Mouse (Mus musculus) kidney, embryonic 15.5 days (tissue): ENCODE results near the gene Sppl2b. TPM values are rescaled to one million over a fixed set of nuclear protein-coding genes. Genes with fewer than 3 reads are reported as not detected.
"Not testable (repeated sequence)": the region's sequence is repeated elsewhere in the genome, so short reads cannot be mapped to it uniquely, and the experiment has no call there.

Source experiments
- ATAC-seq: fragments of 200-750 bp; cut with Nextera tagmentation; replicated peaks from 2 replicates; pipeline ENCODE4 v1.8.0; 2017; ENCODE audit warnings: moderate TSS enrichment; ENCODE audit not compliant: low FRiP score
- H3K27ac ChIP-seq: fragments of 300-500 bp; sonication (generic); 2 replicates; pipeline ENCODE4 v1.5.1; 2015; ENCODE audit warnings: mild to moderate bottlenecking, inconsistent platforms
- H3K27me3 ChIP-seq: fragments of 300-500 bp; sonication (generic); 2 replicates; pipeline ENCODE4 v1.6.1; 2015; ENCODE audit warnings: inconsistent platforms
- H3K36me3 ChIP-seq: fragments of 300-500 bp; sonication (generic); 2 replicates; pipeline ENCODE4 v1.6.1; 2015; ENCODE audit warnings: inconsistent platforms
- H3K4me1 ChIP-seq: fragments of 300-500 bp; sonication (generic); 2 replicates; pipeline ENCODE4 v1.6.1; 2015; ENCODE audit warnings: inconsistent platforms
- H3K4me2 ChIP-seq: fragments of 300-500 bp; sonication (generic); 2 replicates; pipeline ENCODE4 v1.6.1; 2015; ENCODE audit warnings: moderate library complexity, mild to moderate bottlenecking, inconsistent platforms
- H3K4me3 ChIP-seq: fragments of 300-500 bp; sonication (generic); replicated peaks from 2 replicates; pipeline ENCODE4 v1.5.1; 2015; ENCODE audit warnings: mild to moderate bottlenecking, inconsistent platforms
- H3K9ac ChIP-seq: fragments of 300-500 bp; sonication (generic); 2 replicates; pipeline ENCODE4 v1.6.1; 2015; ENCODE audit warnings: mild to moderate bottlenecking, inconsistent platforms
- H3K9me3 ChIP-seq: fragments of 300-500 bp; sonication (generic); replicated peaks from 2 replicates; pipeline ENCODE4 v1.6.1; 2016; ENCODE audit warnings: inconsistent platforms
- WGBS: fragments of 180-500 bp; shearing (Covaris S2); methylation state at CpG from one replicate; pipeline ENCODE4 v1.1.7; 2015; ENCODE audit warnings: mixed read lengths; 5-methylcytosine and 5-hydroxymethylcytosine counted together
- polyA plus RNA-seq: library from polyadenylated mRNA; unstranded; fragments of >200 nt; fragmentation: Nextera tagmentation; extraction: Ambion mirVana; gene quantifications from 2 replicates; pipeline ENCODE4 v1.2.1, GENCODE M21; 2015

Sppl2b gene
- polyA plus RNA-seq, 1 experiment from 2014 or later = 48.1 TPM

DNA sequence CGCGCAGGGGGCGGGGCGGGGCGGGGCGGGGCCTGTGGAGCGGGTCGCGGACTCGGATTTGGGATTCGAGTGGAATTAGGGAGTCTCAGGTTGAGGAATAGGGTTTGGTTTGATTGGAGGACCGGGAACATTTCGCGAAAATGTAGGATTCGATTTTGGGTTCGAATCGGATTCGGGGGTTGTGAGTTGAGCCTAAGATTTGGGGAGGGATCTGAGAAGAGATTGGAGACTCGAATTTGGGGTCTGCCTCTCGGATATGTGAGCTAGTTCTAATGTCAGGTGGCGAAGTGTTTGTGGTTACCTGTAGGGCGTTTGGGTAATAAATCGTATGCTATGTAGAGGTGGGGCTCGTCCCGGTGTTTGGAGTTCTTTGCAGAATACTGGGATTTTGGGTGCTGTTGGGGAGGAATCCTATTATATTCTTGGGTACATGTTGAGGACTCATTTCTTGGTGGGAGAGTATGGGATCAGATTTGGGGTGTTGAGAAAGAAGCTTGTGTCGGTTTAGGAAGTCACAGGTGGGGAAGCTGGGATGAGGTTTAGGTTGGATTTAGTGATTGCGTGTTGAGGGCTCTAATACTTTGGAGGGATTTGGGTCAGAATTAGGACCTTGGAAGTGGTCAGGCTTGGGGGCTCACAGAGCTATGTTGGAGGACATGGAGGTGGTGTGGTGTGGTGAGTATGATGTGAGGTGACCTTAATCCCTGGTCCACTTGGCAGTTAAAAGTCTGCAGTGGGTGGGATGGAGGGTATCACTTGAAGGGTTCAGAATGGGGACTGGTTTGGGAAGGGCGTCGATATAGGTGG lies 27.8 kb upstream of the Sppl2b start:
- H3K27me3 ChIP-seq = no peaks in the 10 kb centered on the region
- H3K9ac ChIP-seq = peak overlapping the region; percentile 94
- 6% methylated on average over 29 of the region's 29 CpGs for WGBS
- H3K4me3 ChIP-seq = peak overlapping the region; percentile 80
- H3K36me3 ChIP-seq = peaks cover 25% of the 10 kb centered on the region
- no peaks in the 10 kb centered on the region for H3K9me3 ChIP-seq
- H3K4me1 ChIP-seq = peaks cover 53% of the 10 kb centered on the region
- no peak for ATAC-seq
- H3K27ac ChIP-seq = peak overlapping the region; percentile 90
- peak overlapping the region; percentile 79 for H3K4me2 ChIP-seq

DNA sequence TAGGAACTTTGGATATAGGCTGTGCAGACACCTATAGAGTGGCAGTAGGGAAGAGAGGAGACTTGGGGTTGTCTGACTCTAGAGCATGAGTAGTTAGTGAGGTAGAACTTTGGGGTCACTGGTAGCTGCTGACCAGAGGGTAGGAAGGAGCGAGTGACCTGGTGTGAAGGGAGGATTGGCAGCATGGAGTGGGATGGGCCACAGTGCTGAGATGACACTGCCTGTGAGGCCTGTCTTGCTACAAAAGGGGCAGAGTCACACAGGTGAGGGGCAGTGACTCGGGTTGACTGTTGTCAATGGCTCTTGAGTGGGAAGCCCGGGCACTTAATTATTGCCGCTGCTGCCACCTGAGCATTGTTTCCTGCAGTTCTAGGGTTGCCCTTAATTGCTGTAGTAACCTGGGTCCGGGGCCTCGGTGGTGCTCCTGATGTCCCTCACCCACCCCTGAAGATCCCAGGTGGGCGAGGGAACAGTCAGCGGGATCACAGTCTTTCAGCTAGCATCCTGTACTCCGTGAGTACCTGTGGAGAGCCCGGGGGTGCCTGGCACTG lies 27.1 kb upstream of the Sppl2b start:
- no peak for ATAC-seq
- H3K9me3 ChIP-seq = no peaks in the 10 kb centered on the region
- H3K27me3 ChIP-seq = no peaks in the 10 kb centered on the region
- peak overlapping the region; percentile 80 for H3K4me3 ChIP-seq
- H3K36me3 ChIP-seq = peaks cover 25% of the 10 kb centered on the region
- no peak overlapping the region for H3K27ac ChIP-seq
- peaks cover 53% of the 10 kb centered on the region for H3K4me1 ChIP-seq
- 70% methylated on average over 10 of the region's 10 CpGs for WGBS
- peak overlapping the region; percentile 94 for H3K9ac ChIP-seq
- H3K4me2 ChIP-seq = peak overlapping the region; percentile 79

DNA sequence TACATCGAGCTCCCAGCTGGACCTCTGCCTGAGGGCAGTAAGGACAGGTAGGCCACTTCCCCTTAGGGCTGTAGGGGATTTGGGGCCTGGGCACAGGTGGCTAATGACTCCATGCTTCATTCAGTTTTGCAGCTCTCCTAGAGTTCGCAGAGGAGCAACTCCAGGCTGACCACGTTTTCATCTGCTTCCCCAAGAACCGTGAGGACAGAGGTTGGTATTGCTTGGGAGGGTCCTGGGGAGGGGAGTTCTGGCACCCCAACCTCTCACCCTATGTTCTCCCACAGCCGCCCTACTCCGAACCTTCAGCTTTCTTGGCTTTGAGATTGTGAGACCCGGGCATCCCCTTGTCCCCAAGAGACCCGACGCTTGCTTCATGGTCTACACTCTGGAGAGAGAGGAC lies 26.5 kb upstream of the Sppl2b start:
- Histone ChIP-seq H3K36me3 (peaks cover 25% of the 10 kb centered on the region), H3K4me2 (peak overlapping the region; percentile 79), H3K4me1 (peaks cover 53% of the 10 kb centered on the region), H3K4me3 (peak overlapping the region; percentile 80)
- H3K27me3 ChIP-seq, ATAC-seq, H3K9me3 ChIP-seq, H3K27ac ChIP-seq, H3K9ac ChIP-seq: not testable (repeated sequence)
- WGBS = 73% methylated on average over 9 of the region's 9 CpGs

DNA sequence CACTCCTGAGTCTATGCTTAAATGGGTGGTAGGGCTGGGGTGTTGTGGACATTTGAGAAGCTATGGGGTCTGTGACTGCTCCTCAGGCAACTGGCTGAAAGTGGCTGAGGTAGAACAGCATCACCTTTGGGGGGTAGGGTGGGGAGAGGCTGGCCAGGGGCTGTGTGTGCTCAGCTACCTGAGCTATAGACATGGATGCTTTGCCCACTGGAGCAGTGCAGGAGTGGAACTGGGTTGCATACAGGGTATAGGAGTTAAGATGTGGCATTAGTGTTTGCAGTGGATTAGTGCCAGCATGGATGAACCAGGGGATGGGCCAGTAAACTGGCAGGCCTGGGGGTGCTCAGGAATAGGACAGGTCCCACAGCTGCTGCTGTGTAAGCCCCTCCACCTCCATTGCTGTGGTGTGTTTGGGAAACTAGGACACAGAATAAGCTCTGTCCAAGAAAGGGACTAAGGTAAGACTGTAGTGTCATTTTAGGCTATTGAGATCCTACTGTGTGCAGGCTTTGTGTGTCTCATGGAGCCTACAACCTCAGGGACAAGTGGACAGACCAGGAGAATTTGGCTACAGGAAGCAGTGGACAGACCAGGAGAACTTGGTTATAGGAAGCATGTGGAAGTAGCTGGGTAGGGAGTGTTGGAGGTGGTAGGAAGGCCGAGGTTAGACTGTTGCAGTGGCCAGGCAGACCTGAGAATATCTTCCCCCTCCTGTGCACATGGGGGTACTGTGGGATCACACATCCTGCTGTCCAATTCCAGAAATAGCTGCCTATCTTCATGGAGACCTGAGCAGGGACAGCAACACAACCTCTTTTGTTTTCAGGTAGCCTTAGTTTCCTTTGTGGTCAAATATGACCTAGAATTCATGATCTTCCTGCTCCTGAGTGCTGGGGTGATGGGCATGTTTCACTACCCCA lies 25.5 kb upstream of the Sppl2b start:
- H3K4me3 ChIP-seq = no peak overlapping the region
- peak overlapping the region; percentile 66; the same call in 1 of the 2 replicates for H3K27ac ChIP-seq
- ATAC-seq = no peak
- H3K4me1 ChIP-seq = peaks cover 43% of the 10 kb centered on the region
- peaks cover 16% of the 10 kb centered on the region for H3K27me3 ChIP-seq
- H3K9ac ChIP-seq = no peak overlapping the region
- H3K9me3 ChIP-seq = 0 out of 2 replicates have a peak, but pooled peaks cover 4% of the 10 kb centered on the region
- H3K36me3 ChIP-seq = peaks cover 25% of the 10 kb centered on the region
- H3K4me2 ChIP-seq = no peak overlapping the region
- 64% methylated on average over 1 of the region's 1 CpGs for WGBS

DNA sequence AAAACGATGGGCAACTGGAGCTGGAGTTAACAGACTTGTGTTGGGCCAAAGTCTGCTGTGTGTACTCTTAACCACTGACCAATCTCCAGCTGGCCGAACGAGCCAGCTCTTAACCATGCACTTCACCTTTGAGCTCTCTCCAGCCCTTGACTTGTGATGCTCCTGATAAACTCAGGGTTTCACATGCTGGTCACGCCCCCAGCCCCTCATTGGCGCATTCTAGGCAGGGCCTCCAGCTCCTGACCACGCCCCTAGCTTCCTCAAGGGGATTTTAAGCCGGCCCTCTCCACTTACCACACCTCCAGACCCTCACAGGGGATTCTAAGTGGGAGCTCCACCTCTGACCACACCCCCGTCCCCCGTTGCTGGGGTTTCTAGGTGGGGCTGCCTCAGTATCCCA lies 23.9 kb upstream of the Sppl2b start:
- Histone ChIP-seq H3K36me3 (peaks cover 25% of the 10 kb centered on the region), H3K4me3 (peak overlapping the region; percentile 10; the same call in 1 of the 2 replicates), H3K4me2 (peak overlapping the region; percentile 4; the same call in 1 of the 2 replicates), H3K27ac (peak overlapping the region; percentile 66), H3K9me3 (0 out of 2 replicates have a peak, but pooled peaks cover 4% of the 10 kb centered on the region), H3K27me3 (peaks cover 31% of the 10 kb centered on the region), H3K4me1 (peaks cover 49% of the 10 kb centered on the region), H3K9ac (no peak overlapping the region)
- 0 out of 2 replicates have a peak, but pooled peaks have one; percentile 3 for ATAC-seq
- 1% methylated on average over 9 of the region's 9 CpGs for WGBS

DNA sequence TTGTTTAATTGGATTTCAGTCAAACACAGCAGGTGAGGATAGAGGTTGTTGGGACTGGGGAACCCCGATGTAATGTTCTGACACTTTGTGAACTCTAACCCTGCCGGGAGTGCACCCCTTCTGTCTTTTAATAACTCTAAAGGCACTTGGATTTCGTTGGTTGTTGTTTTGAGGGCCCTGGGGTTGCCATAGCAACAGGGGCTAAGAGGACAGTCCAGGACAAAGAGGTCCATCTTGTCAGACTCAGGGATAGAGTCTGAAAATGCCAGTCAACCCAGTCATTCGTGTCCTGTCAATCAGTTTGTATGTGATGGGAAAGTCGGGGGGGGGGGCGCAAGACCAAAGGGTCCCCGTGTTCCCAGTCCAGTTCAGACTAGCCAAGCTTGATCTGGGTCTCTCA lies 22.3 kb upstream of the Sppl2b start:
- peaks cover 51% of the 10 kb centered on the region for H3K4me1 ChIP-seq
- H3K4me3 ChIP-seq = no peak overlapping the region
- H3K9ac ChIP-seq = no peak overlapping the region
- WGBS = 77% methylated on average over 7 of the region's 7 CpGs
- 0 out of 2 replicates have a peak, but pooled peaks cover 4% of the 10 kb centered on the region for H3K9me3 ChIP-seq
- no peak for ATAC-seq
- no peak overlapping the region for H3K27ac ChIP-seq
- H3K4me2 ChIP-seq = no peak overlapping the region
- peaks cover 48% of the 10 kb centered on the region for H3K27me3 ChIP-seq
- peaks cover 25% of the 10 kb centered on the region for H3K36me3 ChIP-seq

DNA sequence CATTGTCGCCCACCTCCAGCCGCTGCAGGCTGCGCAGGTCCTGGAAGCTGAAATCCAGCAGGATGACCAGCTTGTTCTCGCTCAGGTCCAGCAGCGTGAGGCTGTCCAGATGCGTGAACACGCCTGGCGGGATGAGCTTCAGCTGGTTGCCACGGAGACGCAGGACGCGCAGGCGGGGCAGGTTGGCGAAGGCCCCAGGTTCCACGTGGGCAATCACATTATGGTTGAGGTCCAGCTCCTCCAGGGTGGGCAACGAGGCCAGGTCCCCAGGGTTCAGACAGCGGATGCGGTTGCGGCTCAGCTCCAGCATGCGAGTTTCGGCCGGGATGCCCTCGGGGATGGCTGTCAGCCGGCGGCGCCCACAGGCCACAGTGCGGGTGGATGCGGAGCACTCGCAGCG lies 19.5 kb upstream of the Sppl2b start:
- no peak for ATAC-seq
- Histone ChIP-seq H3K36me3 (peaks cover 3% of the 10 kb centered on the region), H3K4me2 (no peak overlapping the region), H3K4me1 (peaks cover 27% of the 10 kb centered on the region), H3K27me3 (peaks cover 61% of the 10 kb centered on the region), H3K27ac (no peak overlapping the region), H3K4me3 (no peak overlapping the region), H3K9ac (no peak overlapping the region), H3K9me3 (0 out of 2 replicates have a peak, but pooled peaks cover 4% of the 10 kb centered on the region)
- 58% methylated on average over 30 of the region's 30 CpGs for WGBS

DNA sequence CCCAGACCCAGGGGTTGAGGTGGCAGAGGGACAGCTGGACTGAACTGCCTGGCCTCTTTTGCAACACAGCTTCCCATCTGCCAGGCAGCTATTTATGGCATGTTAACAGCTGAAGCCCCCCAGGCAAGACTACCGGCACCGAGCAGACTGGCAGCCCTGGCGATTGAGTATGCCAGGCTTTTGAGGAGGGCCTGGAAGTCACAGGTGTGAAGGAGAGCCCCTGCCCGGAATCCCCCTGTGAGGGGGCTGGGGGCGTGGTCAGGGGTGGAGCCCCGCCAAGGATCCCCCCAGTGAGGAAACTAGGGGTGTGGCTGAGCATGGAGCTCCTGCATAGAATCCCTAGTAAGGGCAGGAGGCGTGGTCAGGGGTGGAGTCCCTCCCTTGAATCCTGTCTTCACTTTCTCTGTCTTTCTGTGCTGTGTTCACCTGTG lies 18.1 kb upstream of the Sppl2b start:
- Histone ChIP-seq H3K27me3 (peaks cover 73% of the 10 kb centered on the region), H3K4me1 (peaks cover 18% of the 10 kb centered on the region; the same call in 1 of the 2 replicates), H3K9me3 (0 out of 2 replicates have a peak, but pooled peaks cover 4% of the 10 kb centered on the region), H3K27ac (no peak overlapping the region), H3K4me2 (no peak overlapping the region), H3K36me3 (no peaks in the 10 kb centered on the region), H3K9ac (no peak overlapping the region), H3K4me3 (no peak overlapping the region)
- no peak for ATAC-seq
- 49% methylated on average over 7 of the region's 7 CpGs for WGBS

DNA sequence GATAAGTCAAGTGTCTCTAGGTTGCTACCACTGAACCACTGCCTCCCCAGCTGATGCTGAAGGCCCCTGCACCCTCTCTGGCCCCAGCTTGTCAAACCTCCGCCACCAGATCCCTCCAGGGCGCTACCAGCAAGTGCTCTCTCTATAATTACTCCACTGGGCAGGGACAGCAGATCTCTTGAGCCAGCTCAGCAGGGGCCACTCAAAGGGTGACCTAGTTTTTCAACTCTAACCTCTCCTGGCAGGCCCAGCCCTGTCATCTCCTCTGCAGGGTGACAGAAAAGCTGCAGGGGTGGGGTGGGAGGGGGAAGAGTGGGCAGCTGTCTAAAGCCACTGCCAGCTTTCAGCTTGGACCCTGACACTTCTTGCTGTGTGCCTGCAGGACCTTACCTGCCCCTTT lies 17.2 kb upstream of the Sppl2b start:
- Histone ChIP-seq H3K4me2 (no peak overlapping the region), H3K4me1 (peaks cover 18% of the 10 kb centered on the region; the same call in 1 of the 2 replicates), H3K27ac (no peak overlapping the region), H3K9me3 (0 out of 2 replicates have a peak, but pooled peaks cover 4% of the 10 kb centered on the region), H3K36me3 (no peaks in the 10 kb centered on the region), H3K27me3 (peaks cover 82% of the 10 kb centered on the region), H3K9ac (no peak overlapping the region), H3K4me3 (no peak overlapping the region)
- 13% methylated on average over 2 of the region's 2 CpGs for WGBS
- no peak for ATAC-seq

DNA sequence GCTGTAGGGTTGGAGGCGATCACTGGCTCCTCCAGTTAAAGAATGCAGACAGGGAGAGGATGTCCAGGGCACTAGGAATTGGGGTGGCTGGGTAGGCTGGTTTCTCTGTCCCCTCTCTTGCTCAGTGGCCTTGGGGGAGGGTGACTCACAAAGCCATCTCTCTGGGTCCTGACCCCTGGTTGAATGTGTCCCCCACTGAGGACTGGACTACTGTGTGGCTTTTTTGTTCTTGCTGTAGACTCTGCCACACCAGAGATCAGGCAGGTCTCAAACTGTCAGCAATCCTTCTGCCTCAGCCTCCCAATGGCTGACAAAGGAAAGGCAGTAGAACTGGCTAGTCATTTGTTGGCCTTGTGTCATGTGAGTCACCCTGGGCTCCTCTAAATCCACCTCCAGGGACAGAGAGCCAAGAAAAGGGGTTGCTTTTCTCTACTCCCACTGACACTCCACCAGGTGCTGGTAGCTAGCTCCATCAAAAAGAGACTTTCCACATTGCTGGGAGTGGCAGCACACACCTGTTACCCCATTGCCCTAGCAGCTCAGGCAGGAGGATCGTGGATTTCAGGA lies 16.6 kb upstream of the Sppl2b start:
- H3K4me3 ChIP-seq = no peak overlapping the region
- H3K4me2 ChIP-seq = no peak overlapping the region
- H3K9ac ChIP-seq = no peak overlapping the region
- H3K27ac ChIP-seq = no peak overlapping the region
- H3K36me3 ChIP-seq = no peaks in the 10 kb centered on the region
- peaks cover 83% of the 10 kb centered on the region for H3K27me3 ChIP-seq
- WGBS = 66% methylated on average over 2 of the region's 2 CpGs
- ATAC-seq = no peak
- H3K4me1 ChIP-seq = peaks cover 23% of the 10 kb centered on the region
- H3K9me3 ChIP-seq = 0 out of 2 replicates have a peak, but pooled peaks cover 4% of the 10 kb centered on the region

DNA sequence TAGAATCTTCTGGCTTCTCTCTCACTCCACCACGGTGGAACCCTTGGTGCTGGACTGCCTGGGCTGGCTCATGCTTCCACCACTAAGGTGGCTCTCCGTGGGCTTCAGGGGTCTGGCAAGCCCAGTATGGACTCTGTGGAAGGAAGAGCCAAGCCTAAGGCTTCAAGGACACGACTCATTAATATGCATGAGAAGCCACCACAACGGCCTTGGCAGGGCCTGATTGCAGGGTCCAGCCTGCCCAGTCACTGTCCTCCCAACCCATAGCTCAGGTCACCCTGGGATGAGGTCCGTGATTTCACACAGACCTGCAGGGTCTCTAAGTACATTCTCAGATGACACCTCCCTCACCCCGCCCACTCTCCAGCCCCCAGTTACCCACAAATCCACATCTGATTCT lies 15.2 kb upstream of the Sppl2b start:
- Histone ChIP-seq H3K4me1 (peaks cover 32% of the 10 kb centered on the region), H3K27ac (no peak overlapping the region), H3K27me3 (peaks cover 83% of the 10 kb centered on the region), H3K4me2 (no peak overlapping the region), H3K36me3 (no peaks in the 10 kb centered on the region), H3K9ac (no peak overlapping the region), H3K9me3 (no peaks in the 10 kb centered on the region), H3K4me3 (no peak overlapping the region)
- 60% methylated on average over 6 of the region's 6 CpGs for WGBS
- ATAC-seq = no peak
